Mouse (Mus musculus) midbrain, embryonic 12.5 days (tissue): ENCODE measurements at regions not wholly inside any gene's neighbourhood (a gene's known extent, or its start where the extent isn't known, plus 50 kb on each side); places are given as distances from the start of the nearest gene placed in this dataset.

Source experiments
- ATAC-seq: fragments of 200-750 bp; cut with Nextera tagmentation; 2 replicates; pipeline ENCODE4 v1.8.0; 2017; ENCODE audit warnings: low read depth, moderate TSS enrichment, moderate library complexity; ENCODE audit not compliant: low FRiP score
- H3K27ac ChIP-seq: fragments of 300-500 bp; sonication (generic); replicated peaks from 2 replicates; pipeline ENCODE4 v1.5.1; 2016; ENCODE audit warnings: mild to moderate bottlenecking
- H3K27me3 ChIP-seq: fragments of 300-500 bp; sonication (generic); 2 replicates; pipeline ENCODE4 v1.6.1; 2016; ENCODE audit warnings: mild to moderate bottlenecking
- H3K36me3 ChIP-seq: fragments of 300-500 bp; sonication (generic); 2 replicates; pipeline ENCODE4 v1.6.1; 2016
- H3K4me1 ChIP-seq: fragments of 300-500 bp; sonication (generic); 2 replicates; pipeline ENCODE4 v1.6.1; 2016
- H3K4me2 ChIP-seq: fragments of 300-500 bp; sonication (generic); replicated peaks from 2 replicates; pipeline ENCODE4 v1.6.1; 2016; ENCODE audit warnings: mild to moderate bottlenecking, moderate library complexity
- H3K4me3 ChIP-seq: fragments of 300-500 bp; sonication (generic); 2 replicates; pipeline ENCODE4 v1.5.1; 2016; ENCODE audit warnings: mild to moderate bottlenecking
- H3K9ac ChIP-seq: fragments of 300-500 bp; sonication (generic); replicated peaks from 2 replicates; pipeline ENCODE4 v1.6.1; 2016; ENCODE audit warnings: mild to moderate bottlenecking, moderate library complexity
- H3K9me3 ChIP-seq: fragments of 300-500 bp; sonication (generic); 2 replicates; pipeline ENCODE4 v1.6.1; 2016; ENCODE audit warnings: mild to moderate bottlenecking
- WGBS: fragments of 180-500 bp; shearing (Covaris S2); methylation state at CpG from one replicate; pipeline ENCODE4 v1.1.7; 2016; 5-methylcytosine and 5-hydroxymethylcytosine counted together

DNA sequence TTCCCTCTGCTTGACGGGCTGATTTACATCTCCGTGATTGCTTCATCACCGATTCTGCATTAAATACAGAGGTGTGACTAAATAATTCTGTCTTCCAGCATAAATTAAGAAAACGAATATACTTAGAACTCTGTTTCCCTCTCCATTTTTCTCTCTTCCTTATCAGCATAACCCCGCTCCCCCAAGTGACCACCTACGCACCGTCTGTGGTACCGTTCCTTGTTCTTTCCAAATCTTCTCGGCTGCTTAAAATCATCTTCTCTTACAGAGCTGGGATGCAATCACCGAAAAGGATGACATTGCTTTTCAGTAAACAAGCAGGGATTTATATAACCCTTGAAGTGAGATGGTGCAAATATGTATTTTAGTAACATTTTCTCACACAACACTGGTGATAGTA, 224.3 kb upstream of the Sel1l start:
- no peak overlapping the region for H3K9ac ChIP-seq
- no peaks in the 10 kb centered on the region for H3K9me3 ChIP-seq
- no peak overlapping the region for H3K27ac ChIP-seq
- no peak for ATAC-seq
- H3K27me3 ChIP-seq, result no peaks in the 10 kb centered on the region
- no peak overlapping the region for H3K4me2 ChIP-seq
- 92% methylated on average over 10 of the region's 10 CpGs for WGBS
- H3K4me1 ChIP-seq, result no peaks in the 10 kb centered on the region
- no peaks in the 10 kb centered on the region for H3K36me3 ChIP-seq
- no peak overlapping the region for H3K4me3 ChIP-seq

DNA sequence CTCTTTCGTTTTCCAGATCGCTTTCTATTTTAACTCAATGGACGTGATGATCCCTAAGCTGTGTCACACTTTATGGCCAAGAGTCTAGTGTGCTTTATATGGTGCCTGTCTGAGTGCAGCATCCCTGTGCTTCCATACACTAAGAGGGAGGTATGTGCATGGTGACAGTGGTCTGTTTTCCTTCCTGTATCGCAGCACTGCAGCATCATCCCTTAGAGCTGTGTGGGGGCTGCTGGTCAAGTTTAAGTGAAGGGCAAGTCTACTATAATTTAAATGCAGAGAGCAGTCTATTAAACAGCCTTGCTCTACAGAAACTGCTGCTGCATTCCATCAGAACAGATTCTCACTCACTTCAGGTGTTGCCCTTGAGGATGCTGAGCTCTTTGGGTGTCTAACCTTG, 213.8 kb upstream of the Sel1l start:
- Histone ChIP-seq H3K4me2 (no peak overlapping the region), H3K27me3 (no peaks in the 10 kb centered on the region), H3K9me3 (no peaks in the 10 kb centered on the region), H3K4me3 (no peak overlapping the region), H3K4me1 (no peaks in the 10 kb centered on the region), H3K27ac (no peak overlapping the region), H3K36me3 (no peaks in the 10 kb centered on the region), H3K9ac (no peak overlapping the region)
- WGBS, result 91% methylated on average over 4 of the region's 4 CpGs
- ATAC-seq, result no peak

DNA sequence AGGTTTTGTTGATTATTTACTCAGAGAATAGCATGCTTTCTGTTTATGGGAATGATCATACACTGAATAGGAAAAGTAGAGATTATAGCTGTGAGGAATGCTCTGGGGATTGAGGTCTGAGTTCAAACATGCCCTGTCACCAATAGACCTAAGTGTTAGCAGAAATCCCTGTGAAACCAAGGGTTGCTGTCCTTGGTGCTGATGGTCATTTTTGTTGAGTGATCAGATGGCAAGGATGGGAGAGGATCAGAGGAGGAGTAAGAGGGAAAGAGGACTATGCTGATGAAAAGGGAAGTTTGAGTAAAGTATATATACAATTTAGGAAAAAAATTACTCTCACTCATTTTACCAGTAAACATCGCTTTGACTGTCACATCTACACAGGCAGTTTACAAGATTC, 191.5 kb upstream of the Sel1l start:
- H3K4me1 ChIP-seq, result no peaks in the 10 kb centered on the region
- H3K27me3 ChIP-seq, result no peaks in the 10 kb centered on the region
- 62% methylated on average over 1 of the region's 1 CpGs for WGBS
- no peak overlapping the region for H3K4me2 ChIP-seq
- no peak overlapping the region for H3K9ac ChIP-seq
- H3K4me3 ChIP-seq, result no peak overlapping the region
- no peak for ATAC-seq
- H3K9me3 ChIP-seq, result no peaks in the 10 kb centered on the region
- no peaks in the 10 kb centered on the region for H3K36me3 ChIP-seq
- H3K27ac ChIP-seq, result no peak overlapping the region

DNA sequence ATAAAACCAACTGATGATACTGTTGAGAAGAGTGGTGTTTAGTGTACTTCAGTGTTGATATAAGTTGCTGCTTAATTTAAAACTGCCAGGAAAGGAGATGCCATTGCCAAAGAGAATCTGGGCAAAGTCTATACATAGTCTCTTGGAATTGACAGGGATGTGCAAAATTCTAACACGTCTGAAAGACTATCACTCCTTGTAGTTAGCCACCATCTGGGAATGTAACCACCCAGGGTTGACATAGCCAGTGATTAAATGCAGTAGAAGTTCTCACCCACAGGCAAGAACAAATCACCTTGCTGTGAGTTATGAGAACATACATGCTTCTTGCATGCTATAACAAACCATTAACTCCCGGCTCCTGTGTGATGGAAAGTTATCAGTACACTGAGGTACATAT, 180.2 kb upstream of the Sel1l start:
- Histone ChIP-seq H3K36me3 (no peaks in the 10 kb centered on the region), H3K4me3 (no peak overlapping the region)
- no peak for ATAC-seq

DNA sequence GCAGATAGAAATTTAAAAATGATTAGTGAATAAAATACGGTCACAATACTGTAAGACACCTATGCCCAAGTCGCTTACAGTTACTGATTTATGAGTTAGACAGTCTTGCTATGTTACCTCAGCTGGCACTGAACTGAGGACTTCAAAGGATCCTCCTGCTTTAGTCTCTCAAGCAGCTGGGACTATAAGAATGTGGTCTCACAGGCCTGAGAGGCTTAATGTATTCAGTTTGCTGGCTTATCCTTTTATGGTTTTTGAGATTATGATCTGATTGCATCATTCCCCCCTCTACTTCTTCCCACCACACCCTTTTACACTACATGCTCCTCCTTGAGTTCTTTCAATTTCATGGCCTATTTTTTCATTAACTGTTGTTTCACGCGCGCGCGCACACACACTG, 179.4 kb upstream of the Sel1l start:
- no peaks in the 10 kb centered on the region for H3K27me3 ChIP-seq
- H3K36me3 ChIP-seq, result no peaks in the 10 kb centered on the region
- no peak overlapping the region for H3K9ac ChIP-seq
- no peak overlapping the region for H3K4me3 ChIP-seq
- no peak overlapping the region for H3K4me2 ChIP-seq
- no peak for ATAC-seq
- no peak overlapping the region for H3K27ac ChIP-seq
- H3K4me1 ChIP-seq, result no peaks in the 10 kb centered on the region
- WGBS, result 96% methylated on average over 7 of the region's 7 CpGs
- H3K9me3 ChIP-seq, result no peaks in the 10 kb centered on the region

More for the DNA sequence above, 180.2 kb upstream of the Sel1l start:
- 89% methylated on average over 2 of the region's 2 CpGs for WGBS
- Histone ChIP-seq H3K27me3 (no peaks in the 10 kb centered on the region), H3K27ac (no peak overlapping the region), H3K4me2 (no peak overlapping the region), H3K4me1 (no peaks in the 10 kb centered on the region), H3K9me3 (no peaks in the 10 kb centered on the region), H3K9ac (no peak overlapping the region)

DNA sequence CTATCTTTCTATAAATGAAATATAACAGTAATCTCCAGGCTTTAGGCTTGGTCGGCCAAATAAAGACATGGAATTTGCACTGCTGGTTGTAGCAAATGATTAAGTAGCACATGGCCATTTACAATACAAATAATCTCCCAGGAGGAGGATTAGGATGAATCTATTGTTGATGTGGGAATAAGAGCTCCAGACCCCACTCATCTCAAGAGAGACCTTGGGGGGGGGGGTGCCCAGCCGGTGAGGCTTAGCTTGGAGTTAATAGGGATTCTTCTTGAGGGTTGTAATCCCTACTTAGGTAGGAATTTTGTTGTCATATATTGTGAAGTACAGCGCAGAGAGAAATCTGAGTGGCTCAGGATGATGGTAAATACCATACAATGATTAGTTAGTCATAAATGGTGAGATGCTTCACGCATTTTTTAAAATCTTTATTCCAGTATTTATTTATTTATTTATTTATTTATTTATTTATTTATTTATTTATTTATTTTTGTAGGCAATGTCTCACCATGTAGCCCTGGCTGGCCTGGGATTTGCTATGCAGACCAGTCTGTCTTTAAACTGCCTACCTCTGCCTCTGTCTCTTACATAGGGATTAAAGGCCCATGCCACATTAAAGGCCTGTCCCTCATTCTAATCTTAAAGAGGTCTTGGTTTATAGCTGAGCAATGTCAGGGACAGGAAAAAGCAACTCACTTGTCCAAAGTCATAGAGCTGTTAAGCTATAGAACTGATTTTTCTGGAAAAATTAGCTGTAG, 175.7 kb upstream of the Sel1l start:
- Histone ChIP-seq H3K9ac (no peak overlapping the region), H3K4me1 (no peaks in the 10 kb centered on the region), H3K27me3 (no peaks in the 10 kb centered on the region), H3K9me3 (no peaks in the 10 kb centered on the region), H3K27ac (no peak overlapping the region), H3K36me3 (no peaks in the 10 kb centered on the region), H3K4me3 (no peak overlapping the region), H3K4me2 (no peak overlapping the region)
- 33% methylated on average over 4 of the region's 4 CpGs for WGBS
- peak; percentile 68 for ATAC-seq

DNA sequence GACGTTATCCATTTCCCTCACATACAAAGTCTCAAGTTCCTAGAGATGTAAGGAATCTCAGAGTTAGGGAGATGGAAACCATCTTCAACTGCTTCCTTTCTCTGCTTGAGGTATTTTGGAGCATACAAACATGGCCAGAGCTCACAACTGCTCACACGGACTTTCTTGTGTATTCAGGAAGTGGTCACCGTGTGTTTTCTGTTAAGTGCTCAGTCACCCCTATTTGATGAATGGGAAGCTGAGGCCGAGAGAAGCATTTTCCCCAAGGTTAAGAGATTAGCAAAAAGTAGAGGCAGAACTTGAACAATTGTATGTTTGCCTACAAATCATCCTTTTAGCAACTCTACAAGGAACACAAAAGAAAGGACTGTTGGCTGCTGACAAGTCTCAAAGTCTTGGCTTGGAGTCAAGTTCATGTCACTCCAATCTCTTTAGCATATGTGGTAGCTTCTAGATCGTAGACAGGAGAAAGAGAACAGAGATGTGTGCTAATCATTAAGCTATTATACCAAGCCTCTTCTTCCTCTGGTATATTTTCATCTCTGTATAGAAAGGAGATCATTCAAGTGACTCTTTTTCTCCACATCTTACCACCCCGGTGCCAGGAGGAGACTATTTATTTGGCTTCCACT, 170.8 kb upstream of the Sel1l start:
- Histone ChIP-seq H3K4me2 (no peak overlapping the region), H3K9me3 (no peaks in the 10 kb centered on the region), H3K4me3 (no peak overlapping the region), H3K27ac (no peak overlapping the region), H3K4me1 (no peaks in the 10 kb centered on the region), H3K27me3 (no peaks in the 10 kb centered on the region), H3K9ac (no peak overlapping the region), H3K36me3 (no peaks in the 10 kb centered on the region)
- no peak for ATAC-seq
- 70% methylated on average over 6 of the region's 6 CpGs for WGBS

DNA sequence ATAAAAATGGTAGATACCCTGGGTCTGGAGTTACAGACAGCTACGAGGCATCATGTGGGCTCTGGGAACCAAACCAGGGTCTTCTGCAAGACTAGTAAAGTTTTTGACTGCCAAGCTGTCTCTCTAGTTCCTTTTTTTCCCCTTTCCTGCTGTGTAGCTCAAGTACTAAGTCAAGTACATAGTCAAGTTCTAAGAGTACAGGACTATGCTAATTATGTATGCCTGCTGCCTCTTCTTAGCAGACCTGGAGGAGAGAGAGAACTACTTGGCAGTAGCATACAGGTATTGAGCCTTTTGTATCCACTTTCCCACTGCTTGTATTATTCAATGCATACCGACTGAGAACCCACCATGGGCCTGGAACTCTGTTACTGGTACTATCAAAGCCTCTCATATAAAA, 166.4 kb upstream of the Sel1l start:
- no peaks in the 10 kb centered on the region for H3K27me3 ChIP-seq
- WGBS, result 89% methylated on average over 2 of the region's 2 CpGs
- H3K27ac ChIP-seq, result no peak overlapping the region
- no peaks in the 10 kb centered on the region for H3K9me3 ChIP-seq
- no peak overlapping the region for H3K4me2 ChIP-seq
- H3K4me1 ChIP-seq, result no peaks in the 10 kb centered on the region
- ATAC-seq, result no peak
- H3K9ac ChIP-seq, result no peak overlapping the region
- H3K4me3 ChIP-seq, result no peak overlapping the region
- no peaks in the 10 kb centered on the region for H3K36me3 ChIP-seq

DNA sequence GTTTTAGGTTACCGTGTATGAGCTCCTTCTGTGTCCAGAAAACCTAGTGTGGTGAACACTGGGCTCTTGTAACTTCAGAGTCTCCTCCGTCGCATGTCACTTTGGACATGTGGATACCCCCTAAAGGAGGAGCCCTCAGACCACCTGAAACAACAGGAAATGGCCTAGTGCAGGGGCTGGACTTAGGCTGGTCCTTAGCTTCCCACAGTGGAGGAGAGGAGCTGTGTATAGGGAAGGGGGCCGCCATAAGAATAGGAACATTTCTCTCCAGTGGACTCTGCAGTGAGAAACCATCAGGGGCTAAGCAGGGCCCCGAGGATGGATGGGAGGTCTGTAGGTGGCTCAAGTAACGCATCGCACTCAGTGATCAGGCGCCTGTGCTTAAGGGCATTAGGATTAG, 165.0 kb upstream of the Sel1l start:
- H3K4me3 ChIP-seq, result no peak overlapping the region
- no peak overlapping the region for H3K4me2 ChIP-seq
- H3K9me3 ChIP-seq, result no peaks in the 10 kb centered on the region
- no peak overlapping the region for H3K27ac ChIP-seq
- WGBS, result 80% methylated on average over 8 of the region's 8 CpGs
- ATAC-seq, result 0 out of 2 replicates have a peak, but pooled peaks have one; percentile 29
- H3K9ac ChIP-seq, result no peak overlapping the region
- no peaks in the 10 kb centered on the region for H3K27me3 ChIP-seq
- H3K4me1 ChIP-seq, result no peaks in the 10 kb centered on the region
- no peaks in the 10 kb centered on the region for H3K36me3 ChIP-seq

DNA sequence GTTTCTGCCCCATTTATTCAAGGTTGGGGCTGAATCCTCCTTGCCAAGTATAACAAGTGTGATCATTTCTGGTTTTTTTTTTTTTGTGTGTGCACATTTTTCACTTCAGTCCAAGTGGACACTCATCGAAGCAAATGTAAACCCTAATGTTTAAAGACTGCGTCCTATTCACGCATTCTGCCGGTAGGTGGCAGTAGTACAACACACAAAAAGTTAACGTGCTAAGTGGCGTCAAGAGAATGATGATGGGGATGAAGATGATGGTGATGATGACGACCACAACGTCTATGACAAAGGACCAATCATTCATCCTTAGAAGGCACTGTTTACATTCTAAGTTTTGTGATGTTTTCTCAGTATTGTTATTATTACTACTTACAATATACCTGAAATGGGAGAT, 164.3 kb upstream of the Sel1l start:
- 11% methylated on average over 8 of the region's 8 CpGs for WGBS
- 0 out of 2 replicates have a peak, but pooled peaks have one; percentile 39 for ATAC-seq

DNA sequence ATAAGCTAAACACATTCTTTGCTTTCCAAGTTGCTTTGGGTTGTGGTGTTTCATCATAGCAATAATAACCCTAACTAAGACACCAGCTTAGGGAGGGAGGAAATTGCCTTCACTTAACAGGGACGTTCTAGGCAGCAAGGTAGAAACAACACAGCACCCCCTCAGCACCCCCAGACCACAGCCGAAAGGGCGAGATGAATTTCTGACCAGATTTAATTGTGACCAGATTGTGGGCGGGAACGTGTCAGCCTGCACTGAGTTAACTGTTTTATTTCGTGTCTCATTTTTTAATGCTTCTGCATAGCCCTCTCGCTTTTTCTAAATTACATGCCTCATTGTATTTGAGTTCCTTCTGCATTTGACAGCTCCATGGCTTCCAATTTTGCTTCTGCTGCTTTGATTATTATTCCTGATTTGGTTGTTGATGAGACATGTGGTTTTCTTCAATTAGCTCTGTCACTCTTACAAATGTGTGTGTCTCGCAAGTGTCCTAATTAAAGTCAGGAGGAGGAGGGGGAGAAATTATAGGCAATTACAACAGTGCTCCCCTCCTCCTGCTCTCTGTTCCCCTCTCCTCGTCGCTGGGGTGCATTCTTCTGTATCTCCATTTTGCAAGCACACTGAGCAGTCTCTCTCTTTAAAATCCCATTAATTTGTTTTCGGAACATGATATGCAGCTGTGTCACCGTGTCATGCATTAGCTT, 155.6 kb upstream of the Sel1l start:
- no peak overlapping the region for H3K27ac ChIP-seq
- ATAC-seq, result peak; percentile 44; the same call in 1 of the 2 replicates
- H3K27me3 ChIP-seq, result no peaks in the 10 kb centered on the region
- H3K9me3 ChIP-seq, result no peaks in the 10 kb centered on the region
- H3K36me3 ChIP-seq, result no peaks in the 10 kb centered on the region
- no peak overlapping the region for H3K4me2 ChIP-seq
- WGBS, result 71% methylated on average over 12 of the region's 12 CpGs
- no peak overlapping the region for H3K4me3 ChIP-seq
- H3K9ac ChIP-seq, result no peak overlapping the region
- H3K4me1 ChIP-seq, result peaks cover 6% of the 10 kb centered on the region; the same call in 1 of the 2 replicates

More for the DNA sequence above, 164.3 kb upstream of the Sel1l start:
- no peak overlapping the region for H3K27ac ChIP-seq
- H3K4me1 ChIP-seq, result no peaks in the 10 kb centered on the region
- H3K9ac ChIP-seq, result no peak overlapping the region
- H3K36me3 ChIP-seq, result no peaks in the 10 kb centered on the region
- H3K4me3 ChIP-seq, result no peak overlapping the region
- no peak overlapping the region for H3K4me2 ChIP-seq
- no peaks in the 10 kb centered on the region for H3K9me3 ChIP-seq
- H3K27me3 ChIP-seq, result no peaks in the 10 kb centered on the region

DNA sequence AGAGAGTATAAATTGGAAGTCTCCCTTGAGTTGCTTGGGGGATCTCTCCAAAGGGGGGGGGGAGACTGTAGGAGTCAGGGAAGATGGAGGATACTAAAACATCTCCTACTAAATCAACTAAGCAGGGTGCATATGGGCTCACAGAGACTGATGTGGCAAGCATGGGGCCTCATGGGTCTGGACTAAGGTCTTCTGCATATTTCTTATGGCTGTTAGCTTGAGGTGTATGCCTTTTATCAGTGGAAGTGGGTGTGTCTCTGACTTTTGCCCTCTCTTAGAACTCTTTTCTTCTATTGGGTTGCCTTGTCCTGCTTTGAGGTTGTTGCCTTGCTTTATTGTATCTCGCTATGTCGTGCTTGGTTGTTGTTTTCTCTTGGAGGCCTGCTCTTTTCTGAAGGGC, 150.1 kb upstream of the Sel1l start:
- Histone ChIP-seq H3K36me3 (no peaks in the 10 kb centered on the region), H3K27me3 (no peaks in the 10 kb centered on the region), H3K4me2 (no peak overlapping the region), H3K27ac (no peak overlapping the region), H3K9me3 (no peaks in the 10 kb centered on the region), H3K4me3 (no peak overlapping the region), H3K4me1 (peaks cover under 1% of the 10 kb centered on the region; the same call in 1 of the 2 replicates), H3K9ac (no peak overlapping the region)
- 90% methylated on average over 2 of the region's 2 CpGs for WGBS
- no peak for ATAC-seq
